Mouse (Mus musculus) stomach, embryonic 16.5 days (tissue): ENCODE measurements around the gene Zfand6. TPM values are rescaled to one million over a fixed set of nuclear protein-coding genes. Genes with fewer than 3 reads are reported as not detected.

Experiments used
- ATAC-seq: fragments of 200-750 bp; cut with Nextera tagmentation; 2 replicates; pipeline ENCODE4 v1.8.0; 2017; ENCODE audit warnings: moderate number of reproducible peaks, moderate TSS enrichment; ENCODE audit not compliant: insufficient read depth, low FRiP score
- H3K27ac ChIP-seq: fragments of 300-500 bp; sonication (generic); 2 replicates; pipeline ENCODE4 v1.5.1; 2014; ENCODE audit warnings: low read length
- H3K27me3 ChIP-seq: fragments of 300-500 bp; sonication (generic); 2 replicates; pipeline ENCODE4 v1.6.1; 2014; ENCODE audit warnings: low read length, control low read depth, mixed read lengths; ENCODE audit not compliant: control insufficient read depth, insufficient read depth
- H3K36me3 ChIP-seq: fragments of 300-500 bp; sonication (generic); 2 replicates; pipeline ENCODE4 v1.6.1; 2014; ENCODE audit warnings: low read length; ENCODE audit not compliant: control insufficient read depth, insufficient read depth
- H3K4me1 ChIP-seq: fragments of 300-500 bp; sonication (generic); 2 replicates; pipeline ENCODE4 v1.6.1; 2014; ENCODE audit warnings: low read length, control low read depth, mixed read lengths; ENCODE audit not compliant: control insufficient read depth, insufficient read depth
- H3K4me2 ChIP-seq: fragments of 300-500 bp; sonication (generic); 2 replicates; pipeline ENCODE4 v1.6.1; 2014; ENCODE audit warnings: low read depth, low read length, mixed read lengths
- H3K4me3 ChIP-seq: fragments of 300-500 bp; sonication (generic); replicated peaks from 2 replicates; pipeline ENCODE4 v1.5.1; 2014; ENCODE audit warnings: mild to moderate bottlenecking, low read length
- H3K9ac ChIP-seq: fragments of 300-500 bp; sonication (generic); 2 replicates; pipeline ENCODE4 v1.6.1; 2014; ENCODE audit warnings: low read length
- H3K9me3 ChIP-seq: fragments of 300-500 bp; sonication (generic); replicated peaks from 2 replicates; pipeline ENCODE4 v1.6.1; 2016; ENCODE audit warnings: low read length, control low read depth; ENCODE audit not compliant: control insufficient read depth
- WGBS: fragments of 180-500 bp; shearing (Covaris S2); extraction: QIAGEN DNeasy Blood & Tissue Kit; methylation state at CpG from one replicate; pipeline ENCODE4 v1.1.7; 2014; 5-methylcytosine and 5-hydroxymethylcytosine counted together
- polyA plus RNA-seq: library from polyadenylated mRNA; unstranded; fragments of >200 nt; fragmentation: Nextera tagmentation; extraction: Ambion mirVana; gene quantifications from 2 replicates; pipeline ENCODE4 v1.2.1, GENCODE M21; 2015

Gene Zfand6
- polyA plus RNA-seq, 1 experiment from 2014 or later = 180 TPM

DNA sequence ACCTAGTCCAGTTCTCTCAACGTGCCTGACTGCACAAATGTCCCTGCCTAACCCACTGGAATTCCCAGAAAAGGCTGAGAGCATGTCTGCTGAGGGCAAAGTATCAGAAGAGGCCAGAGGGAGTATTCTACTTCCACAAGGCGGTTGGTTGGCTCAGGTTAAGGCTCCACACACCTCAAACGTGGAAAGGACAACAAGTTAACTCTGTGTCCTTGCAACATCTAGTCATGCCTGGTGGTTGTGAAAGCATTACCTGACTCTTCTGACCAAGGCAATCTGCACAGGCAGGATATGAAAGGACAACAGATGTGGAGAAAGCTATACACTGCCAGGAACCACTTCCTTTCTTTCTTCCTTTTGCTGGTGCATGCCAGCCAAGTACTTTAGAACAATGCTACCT lies 85.3 kb downstream of the Zfand6 start:
- H3K27me3 ChIP-seq = no peaks in the 10 kb centered on the region
- peak overlapping the region; percentile 27; the same call in 1 of the 2 replicates for H3K27ac ChIP-seq
- H3K4me1 ChIP-seq = peaks cover 9% of the 10 kb centered on the region; the same call in 1 of the 2 replicates
- H3K36me3 ChIP-seq = no peaks in the 10 kb centered on the region
- no peak overlapping the region for H3K4me2 ChIP-seq
- no peak overlapping the region for H3K4me3 ChIP-seq
- ATAC-seq = no peak
- WGBS = 68% methylated on average over 3 of the region's 3 CpGs
- H3K9me3 ChIP-seq = no peaks in the 10 kb centered on the region
- no peak overlapping the region for H3K9ac ChIP-seq

GRCm38 (mm10) chr7:84601331-84601730 lies 88.4 kb downstream of the Zfand6 start:
- Histone ChIP-seq H3K9me3 (no peaks in the 10 kb centered on the region), H3K27ac (no peak overlapping the region), H3K4me1 (peaks cover 9% of the 10 kb centered on the region; the same call in 1 of the 2 replicates), H3K27me3 (no peaks in the 10 kb centered on the region), H3K4me2 (no peak overlapping the region), H3K36me3 (no peaks in the 10 kb centered on the region), H3K4me3 (no peak overlapping the region), H3K9ac (no peak overlapping the region)
- ATAC-seq = no peak
- 84% methylated on average over 3 of the region's 3 CpGs for WGBS

DNA sequence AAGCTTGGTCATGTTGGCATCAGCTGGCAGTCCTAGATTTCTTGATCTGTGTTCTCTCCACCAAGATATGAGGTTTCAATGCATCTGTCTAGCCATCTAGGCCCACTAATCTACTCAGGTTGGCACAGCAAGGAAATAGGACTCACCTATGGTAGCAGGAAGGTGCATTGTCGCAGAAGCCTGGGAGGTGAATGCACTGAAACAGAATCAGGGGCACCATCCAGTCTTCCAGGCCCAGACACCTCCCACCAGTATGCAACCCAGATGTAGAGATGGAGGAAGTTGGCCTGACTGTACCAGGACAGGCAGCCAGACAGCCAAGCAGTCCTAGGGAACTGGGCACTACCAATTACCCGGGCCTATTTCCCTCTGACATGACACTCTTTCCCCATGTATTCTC lies 89.1 kb downstream of the Zfand6 start:
- ATAC-seq = no peak
- no peaks in the 10 kb centered on the region for H3K27me3 ChIP-seq
- 90% methylated on average over 2 of the region's 2 CpGs for WGBS
- H3K9me3 ChIP-seq = no peaks in the 10 kb centered on the region
- no peak overlapping the region for H3K27ac ChIP-seq
- peaks cover 9% of the 10 kb centered on the region; the same call in 1 of the 2 replicates for H3K4me1 ChIP-seq
- no peaks in the 10 kb centered on the region for H3K36me3 ChIP-seq
- H3K9ac ChIP-seq = no peak overlapping the region
- H3K4me3 ChIP-seq = no peak overlapping the region
- no peak overlapping the region for H3K4me2 ChIP-seq

- no peaks in the 10 kb centered on the region for H3K36me3 ChIP-seq
- no peak overlapping the region for H3K27ac ChIP-seq
- no peak overlapping the region for H3K9ac ChIP-seq
- no peak overlapping the region for H3K4me2 ChIP-seq
- H3K4me1 ChIP-seq = 0 out of 2 replicates have a peak, but pooled peaks cover 2% of the 10 kb centered on the region
- H3K4me3 ChIP-seq = no peak overlapping the region
- no peak for ATAC-seq
- H3K9me3 ChIP-seq = no peaks in the 10 kb centered on the region
- no peaks in the 10 kb centered on the region for H3K27me3 ChIP-seq
- WGBS = 77% methylated on average over 3 of the region's 3 CpGs
These were observed 93.1 kb downstream of the Zfand6 start for GRCm38 (mm10) chr7:84596633-84597032.

GRCm38 (mm10) chr7:84596002-84596401 lies 93.8 kb downstream of the Zfand6 start:
- no peaks in the 10 kb centered on the region for H3K9me3 ChIP-seq
- no peak overlapping the region for H3K4me2 ChIP-seq
- H3K36me3 ChIP-seq = no peaks in the 10 kb centered on the region
- H3K4me3 ChIP-seq = no peak overlapping the region
- no peaks in the 10 kb centered on the region for H3K27me3 ChIP-seq
- H3K27ac ChIP-seq = no peak overlapping the region
- 0 out of 2 replicates have a peak, but pooled peaks cover 2% of the 10 kb centered on the region for H3K4me1 ChIP-seq
- 81% methylated on average over 3 of the region's 3 CpGs for WGBS
- no peak for ATAC-seq
- no peak overlapping the region for H3K9ac ChIP-seq

GRCm38 (mm10) chr7:84594917-84595303 lies 94.8 kb downstream of the Zfand6 start:
- H3K4me2 ChIP-seq = no peak overlapping the region
- H3K27me3 ChIP-seq = no peaks in the 10 kb centered on the region
- 0 out of 2 replicates have a peak, but pooled peaks cover 2% of the 10 kb centered on the region for H3K4me1 ChIP-seq
- H3K27ac ChIP-seq = no peak overlapping the region
- no peak overlapping the region for H3K4me3 ChIP-seq
- H3K9ac ChIP-seq = 0 out of 2 replicates have a peak overlapping the region, but pooled peaks have one; percentile 2
- no peak for ATAC-seq
- H3K9me3 ChIP-seq = no peaks in the 10 kb centered on the region
- H3K36me3 ChIP-seq = no peaks in the 10 kb centered on the region

GRCm38 (mm10) chr7:84594087-84594916 lies 95.5 kb downstream of the Zfand6 start:
- ATAC-seq = peak; percentile 56; the same call in 1 of the 2 replicates
- Histone ChIP-seq H3K4me3 (no peak overlapping the region), H3K36me3 (no peaks in the 10 kb centered on the region), H3K27me3 (no peaks in the 10 kb centered on the region), H3K9ac (0 out of 2 replicates have a peak overlapping the region, but pooled peaks have one; percentile 2), H3K4me1 (0 out of 2 replicates have a peak, but pooled peaks cover 2% of the 10 kb centered on the region), H3K9me3 (no peaks in the 10 kb centered on the region), H3K4me2 (no peak overlapping the region), H3K27ac (no peak overlapping the region)
- 44% methylated on average over 8 of the region's 8 CpGs for WGBS

DNA sequence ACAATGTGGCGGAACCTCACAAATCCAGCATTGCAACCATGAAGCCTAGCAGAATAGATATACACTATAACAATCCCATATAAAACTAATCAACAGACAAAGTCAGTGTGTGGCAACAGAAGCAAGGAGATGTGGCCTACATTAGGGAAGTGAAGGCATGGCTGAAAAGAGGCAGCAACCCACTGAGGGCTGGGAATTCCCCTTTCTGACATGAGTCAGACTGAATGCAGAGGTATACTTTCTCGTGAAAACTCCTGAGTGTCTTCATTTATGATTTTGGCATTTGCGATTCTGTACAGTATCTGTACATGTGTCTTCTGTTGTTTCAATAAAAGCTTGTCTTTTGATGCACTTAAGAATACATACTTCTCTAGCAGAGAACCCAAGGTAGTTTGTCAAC lies 98.4 kb downstream of the Zfand6 start:
- Histone ChIP-seq H3K36me3 (no peaks in the 10 kb centered on the region), H3K27ac (no peak overlapping the region), H3K9ac (no peak overlapping the region), H3K4me3 (no peak overlapping the region), H3K27me3 (no peaks in the 10 kb centered on the region), H3K4me2 (no peak overlapping the region), H3K9me3 (no peaks in the 10 kb centered on the region), H3K4me1 (0 out of 2 replicates have a peak, but pooled peaks cover 2% of the 10 kb centered on the region)
- ATAC-seq = no peak
- WGBS = 76% methylated on average over 3 of the region's 3 CpGs

- ATAC-seq = no peak
- Histone ChIP-seq H3K9me3 (no peaks in the 10 kb centered on the region), H3K4me3 (no peak overlapping the region), H3K27ac (no peak overlapping the region), H3K36me3 (no peaks in the 10 kb centered on the region), H3K9ac (no peak overlapping the region), H3K4me2 (no peak overlapping the region), H3K27me3 (no peaks in the 10 kb centered on the region), H3K4me1 (0 out of 2 replicates have a peak, but pooled peaks cover 2% of the 10 kb centered on the region)
- WGBS = 73% methylated on average over 2 of the region's 2 CpGs
These were observed 99.1 kb downstream of the Zfand6 start for GRCm38 (mm10) chr7:84590622-84591021.
